10 mouse cellular contexts compared by ENCODE assay signal in the genomic region with DNA sequence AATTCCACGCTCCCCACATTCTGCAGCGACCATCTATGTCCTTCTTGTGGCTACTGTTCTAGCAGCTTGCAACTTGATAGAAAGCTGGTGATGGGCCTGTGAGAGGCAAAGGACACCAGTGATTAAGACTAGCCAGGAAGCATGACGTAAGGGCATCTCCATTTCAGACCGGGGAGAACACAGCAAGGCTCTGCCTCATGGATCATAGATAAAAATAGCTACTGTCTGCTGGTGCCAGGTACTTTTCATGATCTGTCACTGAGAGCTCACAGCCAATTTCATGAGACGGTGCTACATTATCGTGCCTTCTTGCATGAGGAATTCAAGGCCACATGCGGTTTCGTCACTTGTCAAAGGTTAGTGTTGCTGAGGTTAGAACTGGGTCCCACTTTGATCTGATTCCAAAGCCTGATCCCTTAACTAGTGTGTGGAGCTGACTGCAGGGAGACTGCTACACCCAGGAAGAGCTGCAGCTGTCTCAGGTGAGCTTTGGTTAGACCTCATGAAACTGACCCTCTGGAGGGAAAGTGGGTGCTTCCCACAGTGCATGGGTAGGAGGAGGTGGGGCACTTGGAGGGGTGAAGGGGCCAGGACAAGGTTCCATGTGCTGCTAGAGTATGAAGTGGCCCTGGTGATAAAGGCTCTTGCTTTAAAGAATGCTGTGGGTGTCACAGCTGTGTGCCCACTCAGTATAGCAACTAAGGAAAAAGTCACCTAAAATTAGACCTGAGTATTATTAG.
DNase-seq lines count a peak whose midpoint lies in the region; TF ChIP-seq lines count a peak whose summit lies in the region.
"Had no signal": no experiment of that assay in that cellular context is flagged by ENCODE, and none has a peak within 500 bp of the region (broad histone marks: within the 10 kb centered on the region; RNA-seq: fewer than 3 reads in every experiment).

No protein-coding gene starts in this region.

- H3K4me3 ChIP-seq in cerebellum, adult 2 months (replicated peaks; ENCODE audit: insufficient read depth, low read depth, low read length): no peak overlapping the region

- TF ChIP-seq POLR2A in cerebellum, adult 2 months (IDR thresholded peaks at IDR 0.05; ENCODE audit: borderline replicate concordance, insufficient read depth, low read length): no peak

- no peak for TF ChIP-seq CTCF in cerebellum, adult 2 months (IDR thresholded peaks at IDR 0.05; ENCODE audit: borderline replicate concordance, insufficient read depth, low read depth, low read length)

- H3K4me1 ChIP-seq in cerebellum, adult 2 months (ENCODE audit: control insufficient read depth, insufficient read depth, low read length): peaks cover 9% of the 10 kb centered on the region

- H3K27ac ChIP-seq in cerebellum, adult 2 months (ENCODE audit: insufficient read depth, low read length): no peak overlapping the region

- DNase-seq in cerebellum, adult 2 months: peak; percentile 12 to 58
- DNase-seq in cerebellum, adult 11-12 months: no peak
- peak; percentile 86 for DNase-seq in Muller cell, postnatal 12 days (ENCODE audit: inconsistent ontology term)
- DNase-seq in gastrocnemius, postnatal 10 days: peak; percentile 18
- DNase-seq in heart, postnatal 14 days: peak; percentile 25 to 34
- DNase-seq in yolk sac, embryonic 10.5 days (ENCODE audit: low spot score): no peak
- DNase-seq in B cell, adult 2 months: no peak
- no peak for DNase-seq in right cerebral cortex, postnatal 14 days
- DNase-seq: kidney, postnatal 25 days; lung, embryonic 14.5 days had no signal

- 29% methylated on average over 8 of the region's 8 CpGs for WGBS in cerebellum, adult 2 months

- H3K27me3 ChIP-seq in cerebellum, adult 2 months (ENCODE audit: control insufficient read depth, insufficient read depth, low read length): no peaks in the 10 kb centered on the region

- intact Hi-C loops in heart, postnatal 14 days (cut with DNase I): no loop called here

Comparison
In these comparisons a context has a peak if more than half of its experiments do, and no peak if none do; other contexts are left out.
1. DNase-seq: peak in cerebellum, adult 2 months (2 of 2), Muller cell, postnatal 12 days (single experiment), gastrocnemius, postnatal 10 days (single experiment) and heart, postnatal 14 days (2 of 2); none in cerebellum, adult 11-12 months (single experiment), yolk sac, embryonic 10.5 days (single experiment), B cell, adult 2 months (0 of 2) and right cerebral cortex, postnatal 14 days (single experiment).